Mouse (Mus musculus): ENCODE results near the gene Srgap2. TPM values are rescaled to one million over a fixed set of nuclear protein-coding genes. Genes with fewer than 3 reads are reported as not detected.
A peak's percentile ranks its signal among the peaks of the same experiment; 100 is the strongest.
"Not testable (repeated sequence)": the region's sequence is repeated elsewhere in the genome, so short reads cannot be mapped to it uniquely, and the experiment has no call there.

The Srgap2 gene
- polyA plus RNA-seq (2012; rRNA removed): 6.0 and 7.6 TPM in 2 replicates

GRCm38 (mm10) chr1:131527281-131528080, at the start of gene Srgap2, which contains the start of gene Fam72a:
Gene Srgap2, minus strand, starts transcription at chr1:131527352.
Gene Fam72a, plus strand, starts transcription at chr1:131527903.
- DNase-seq (ENCODE audit: low read depth, low spot score): peak; percentile 98
- under 1% methylated on average over 44 of the region's 44 CpGs for WGBS

GRCm38 (mm10) chr1:131573721-131574120, 46.6 kb upstream of the Srgap2 start:
- DNase-seq (ENCODE audit: low read depth, low spot score): peak; percentile 22
- WGBS: 91% methylated on average over 14 of the region's 14 CpGs

GRCm38 (mm10) chr1:131570391-131570790, 43.2 kb upstream of the Srgap2 start:
- no peak for DNase-seq (ENCODE audit: low read depth, low spot score)
- 91% methylated on average over 4 of the region's 4 CpGs for WGBS

- DNase-seq (ENCODE audit: low read depth, low spot score): no peak
- WGBS: 73% methylated on average over 6 of the region's 6 CpGs
Measured at GRCm38 (mm10) chr1:131569721-131570120, 42.6 kb upstream of the Srgap2 start.

- not testable (repeated sequence) for DNase-seq (ENCODE audit: low read depth, low spot score)
- WGBS: 39% methylated on average over 11 of the region's 11 CpGs
Measured at GRCm38 (mm10) chr1:131566056-131566455, 38.9 kb upstream of the Srgap2 start.

GRCm38 (mm10) chr1:131562081-131562480, 34.9 kb upstream of the Srgap2 start:
- WGBS: 95% methylated on average over 2 of the region's 2 CpGs
- no peak for DNase-seq (ENCODE audit: low read depth, low spot score)

GRCm38 (mm10) chr1:131560500-131560899, 33.3 kb upstream of the Srgap2 start:
- DNase-seq (ENCODE audit: low read depth, low spot score): no peak

GRCm38 (mm10) chr1:131555042-131555812, 28.1 kb upstream of the Srgap2 start:
- WGBS: under 1% methylated on average over 13 of the region's 13 CpGs
- DNase-seq (ENCODE audit: low read depth, low spot score): peak; percentile 45

- no peak for DNase-seq (ENCODE audit: low read depth, low spot score)
Measured at GRCm38 (mm10) chr1:131553428-131553827, 26.3 kb upstream of the Srgap2 start.

GRCm38 (mm10) chr1:131551956-131552355, 24.8 kb upstream of the Srgap2 start:
- 70% methylated on average over 2 of the region's 2 CpGs for WGBS
- DNase-seq (ENCODE audit: low read depth, low spot score): no peak

- no peak for DNase-seq (ENCODE audit: low read depth, low spot score)
- WGBS: 45% methylated on average over 8 of the region's 8 CpGs
Measured at GRCm38 (mm10) chr1:131548494-131549365, 21.6 kb upstream of the Srgap2 start.

GRCm38 (mm10) chr1:131546798-131547690, 19.9 kb upstream of the Srgap2 start:
- no peak for DNase-seq (ENCODE audit: low read depth, low spot score)
- 75% methylated on average over 13 of the region's 13 CpGs for WGBS

GRCm38 (mm10) chr1:131543886-131544565, 16.9 kb upstream of the Srgap2 start:
- WGBS: 83% methylated on average over 7 of the region's 7 CpGs
- DNase-seq (ENCODE audit: low read depth, low spot score): no peak

- DNase-seq (ENCODE audit: low read depth, low spot score): no peak
- 78% methylated on average over 5 of the region's 5 CpGs for WGBS
Measured at GRCm38 (mm10) chr1:131541903-131542302, 14.8 kb upstream of the Srgap2 start.

- WGBS: 39% methylated on average over 3 of the region's 3 CpGs
- no peak for DNase-seq (ENCODE audit: low read depth, low spot score)
Measured at GRCm38 (mm10) chr1:131541431-131541830, 14.3 kb upstream of the Srgap2 start.

- 92% methylated on average over 5 of the region's 5 CpGs for WGBS
- DNase-seq (ENCODE audit: low read depth, low spot score): no peak
Measured at GRCm38 (mm10) chr1:131540795-131541194, 13.6 kb upstream of the Srgap2 start.

- 85% methylated on average over 4 of the region's 4 CpGs for whole genome bisulfite sequencing
- DNase-seq (ENCODE audit: low read depth, low spot score): no peak
Measured at GRCm38 (mm10) chr1:131539771-131540170, 12.6 kb upstream of the Srgap2 start.

GRCm38 (mm10) chr1:131528561-131529166, 1.5 kb upstream of the Srgap2 start:
- 2% methylated on average over 9 of the region's 9 CpGs for WGBS
- no peak for DNase-seq (ENCODE audit: low read depth, low spot score)
